Mouse (Mus musculus): ENCODE data around the gene Olfr613.
"Not testable (repeated sequence)": the region's sequence is repeated elsewhere in the genome, so short reads cannot be mapped to it uniquely, and the experiment has no call there.

Gene Olfr613

GRCm38 (mm10) chr7:103547774-103548173, at the start of gene Olfr613:
Olfr613 (plus strand) TSS chr7:103548074.
- no peak for DNase-seq (ENCODE audit: low read depth, low spot score)

GRCm38 (mm10) chr7:103512022-103512421, 35.9 kb upstream of the Olfr613 start, which contains the start of gene Olfr610:
Olfr610 (minus strand) TSS chr7:103512122.
- no peak for DNase-seq (ENCODE audit: low read depth, low spot score)

- DNase-seq (ENCODE audit: low read depth, low spot score) = not testable (repeated sequence)
Measured at GRCm38 (mm10) chr7:103520746-103521145, 27.1 kb upstream of the Olfr613 start, which contains the start of gene Olfr611. Olfr611 (minus strand) TSS chr7:103520846.

GRCm38 (mm10) chr7:103542617-103543016, 5.3 kb upstream of the Olfr613 start, which contains the start of gene Olfr612:
Olfr612 (minus strand) TSS chr7:103542717.
- not testable (repeated sequence) for DNase-seq (ENCODE audit: low read depth, low spot score)

GRCm38 (mm10) chr7:103555779-103556178, 7.9 kb downstream of the Olfr613 start, which contains the start of gene Olfr615:
Olfr615 (plus strand) TSS chr7:103556079.
- DNase-seq (ENCODE audit: low read depth, low spot score) = no peak

- DNase-seq (ENCODE audit: low read depth, low spot score) = no peak
Measured at GRCm38 (mm10) chr7:103569043-103569442, 21.2 kb downstream of the Olfr613 start, which contains the start of gene Olfr616. Olfr616 (minus strand) TSS chr7:103569143.

- no peak for DNase-seq (ENCODE audit: low read depth, low spot score)
Measured at GRCm38 (mm10) chr7:103572761-103573160, 24.9 kb downstream of the Olfr613 start, which contains the start of gene Olfr617. Olfr617 (plus strand) TSS chr7:103573061.

- DNase-seq (ENCODE audit: low read depth, low spot score) = no peak
Measured at GRCm38 (mm10) chr7:103589803-103590202, 41.9 kb downstream of the Olfr613 start, which contains the start of gene Olfr618. Olfr618 (plus strand) TSS chr7:103590103.

- no peak for DNase-seq (ENCODE audit: low read depth, low spot score)
Measured at GRCm38 (mm10) chr7:103600275-103600674, 52.4 kb downstream of the Olfr613 start, which contains the start of gene Olfr619. Olfr619 (plus strand) TSS chr7:103600575.

Data from forelimb bud, embryonic 11.5 days (tissue).